Mouse (Mus musculus): ENCODE results near the gene Abhd15. TPM values are rescaled to one million over a fixed set of nuclear protein-coding genes. Genes with fewer than 3 reads are reported as not detected.

Gene Abhd15
- polyA plus RNA-seq (2015; fragmentation: Nextera tagmentation; extraction: Ambion mirVana) = 1.2 and 1.3 TPM in 2 replicates

DNA sequence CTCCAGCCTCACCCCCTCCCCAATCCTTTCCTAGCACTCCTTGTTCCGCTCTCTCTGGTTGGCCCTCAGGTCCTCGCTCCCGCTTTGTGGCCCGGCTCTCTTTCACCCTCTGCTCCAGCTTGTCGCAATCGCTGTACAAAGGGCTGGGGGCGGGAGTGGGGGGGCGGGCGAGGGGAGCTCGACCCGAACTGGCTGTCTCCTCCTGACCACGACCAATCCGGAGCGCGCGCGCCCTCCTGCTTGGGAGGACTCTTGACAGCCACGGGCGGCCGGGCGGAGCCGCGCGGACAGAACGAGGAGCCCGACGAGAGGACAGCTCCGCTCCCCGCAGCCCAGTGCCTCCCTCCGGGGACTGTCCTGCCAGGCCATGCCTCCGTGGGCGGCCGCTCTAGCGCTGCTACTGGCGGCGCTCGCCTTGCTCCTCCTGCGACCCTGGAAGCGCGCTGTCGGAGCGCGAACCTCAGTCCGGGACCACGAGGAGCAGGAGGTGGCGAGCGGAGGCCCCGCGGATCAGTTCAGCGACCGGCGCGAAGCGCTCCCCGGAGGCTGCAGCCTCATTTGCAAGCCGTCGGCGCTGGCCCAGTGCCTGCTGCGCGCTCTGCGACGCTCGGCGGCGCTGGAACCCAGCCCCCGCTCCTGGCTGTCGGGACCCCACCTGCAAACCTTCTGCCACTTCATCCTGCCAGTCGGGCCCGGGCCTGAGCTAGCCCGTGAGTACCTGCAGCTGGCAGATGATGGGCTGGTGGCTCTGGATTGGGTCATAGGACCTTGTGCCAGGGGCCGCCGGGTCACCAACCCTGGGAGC lies at the start of gene Abhd15:
TSS of gene Abhd15 (plus strand) at position 290 of the 805 bp plus-strand sequence.

DNA sequence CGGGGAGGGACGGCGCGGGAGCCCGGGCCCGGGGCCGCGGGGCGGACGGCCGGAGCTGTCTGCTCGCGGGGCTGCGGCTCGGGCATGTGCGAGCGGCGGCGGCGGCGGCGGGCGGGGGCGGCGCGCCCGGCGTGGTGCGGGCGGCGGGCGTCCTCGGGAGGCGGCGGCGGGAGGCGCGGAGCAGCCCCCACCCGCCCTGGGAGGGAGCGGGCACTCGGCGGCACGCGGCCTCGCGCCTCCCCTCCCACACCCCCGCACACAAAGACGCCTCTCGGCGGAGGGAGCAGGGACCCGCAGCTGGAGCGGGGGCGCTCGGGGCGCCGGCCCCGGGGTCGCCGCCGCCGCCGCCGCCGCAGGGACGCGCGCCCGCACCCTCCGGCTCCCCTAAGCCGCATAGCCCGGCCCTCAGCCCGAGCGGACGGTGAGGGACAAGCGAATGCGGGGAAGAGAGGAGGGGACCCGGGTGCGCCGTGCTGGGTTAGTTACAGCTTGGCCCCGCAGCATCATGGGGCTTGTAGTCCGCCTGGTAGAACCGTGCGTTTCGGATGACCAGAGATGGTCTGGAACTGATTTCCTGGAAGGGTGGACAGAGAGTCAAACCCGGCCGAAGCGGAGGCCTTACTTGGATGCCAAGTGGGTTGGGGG lies 25.2 kb upstream of the Abhd15 start, which contains the start of gene Ankrd13b:
TSS of gene Ankrd13b (minus strand) at position 88 of the 645 bp plus-strand sequence.

GRCm38 (mm10) chr11:77493512-77494343 lies 21.2 kb upstream of the Abhd15 start, which contains the start of gene Git1:
Gene Git1, plus strand, starts transcription at chr11:77493562.

GRCm38 (mm10) chr11:77515637-77516552 lies 974 bp downstream of the Abhd15 start, which contains the start of gene Trp53i13:
Gene Trp53i13, minus strand, starts transcription at chr11:77515980.

GRCm38 (mm10) chr11:77519043-77519442 lies 4.1 kb downstream of the Abhd15 start, which contains the start of gene Gm10392:
Gene Gm10392, minus strand, starts transcription at chr11:77519198.

Other genes with a start within 250 kb of the Abhd15 start
- 1.0 and 1.5 TPM in 2 replicates for gene Coro6, start 52.7 kb upstream of the Abhd15 start, polyA plus RNA-seq (2015; fragmentation: Nextera tagmentation; extraction: Ambion mirVana)
- 2.1 and 2.3 TPM in 2 replicates for gene Ankrd13b, start 25.4 kb upstream of the Abhd15 start, polyA plus RNA-seq (2015; fragmentation: Nextera tagmentation; extraction: Ambion mirVana)
- gene Git1, start 21.6 kb upstream of the Abhd15 start, polyA plus RNA-seq (2015; fragmentation: Nextera tagmentation; extraction: Ambion mirVana) = 5.0 and 5.6 TPM in 2 replicates
- 22.9 TPM in 2 replicates for gene Trp53i13, start 859 bp downstream of the Abhd15 start, polyA plus RNA-seq (2015; fragmentation: Nextera tagmentation; extraction: Ambion mirVana)
- gene Gm10392, start 4.1 kb downstream of the Abhd15 start, polyA plus RNA-seq (2015; fragmentation: Nextera tagmentation; extraction: Ambion mirVana) = not detected in 2 replicates
- 11.1 and 12.8 TPM in 2 replicates for gene Taok1, start 92.7 kb downstream of the Abhd15 start, polyA plus RNA-seq (2015; fragmentation: Nextera tagmentation; extraction: Ambion mirVana)
- gene Nufip2, start 171.0 kb downstream of the Abhd15 start, polyA plus RNA-seq (2015; fragmentation: Nextera tagmentation; extraction: Ambion mirVana) = 3.5 and 4.3 TPM in 2 replicates
- gene Cryba1, start 210.2 kb downstream of the Abhd15 start, polyA plus RNA-seq (2015; fragmentation: Nextera tagmentation; extraction: Ambion mirVana) = not detected in 2 replicates
- gene Myo18a, start 248.1 kb downstream of the Abhd15 start, polyA plus RNA-seq (2015; fragmentation: Nextera tagmentation; extraction: Ambion mirVana) = 7.8 and 9.5 TPM in 2 replicates

All from urinary bladder, postnatal 0 days (tissue).